Mouse (Mus musculus): ENCODE results near the gene Slamf8.

Slamf8 gene

GRCm38 (mm10) chr1:172532551-172532950 is 57.8 kb downstream of the Slamf8 start:
- peak; percentile 35 for DNase-seq (ENCODE audit: low spot score)

Measured in testis, postnatal 14 days (tissue).